9 mouse cellular contexts compared by ENCODE assay signal in genomic region chr9:44602766-44603165, GRCm38 (mm10). TPM values are rescaled to one million over a fixed set of nuclear protein-coding genes. Genes with fewer than 3 reads are reported as not detected.
DNase-seq lines count a peak whose midpoint lies in the region; ATAC-seq and TF ChIP-seq lines count a peak whose summit lies in the region.
"Had no signal": no experiment of that assay in that cellular context is flagged by ENCODE, and none has a peak within 500 bp of the region (broad histone marks: within the 10 kb centered on the region; RNA-seq: fewer than 3 reads in every experiment).

No protein-coding gene starts in this region.

- peak overlapping the region; percentile 19 for H3K4me3 ChIP-seq in cerebellum, adult 2 months (replicated peaks; ENCODE audit: insufficient read depth, low read depth, low read length)
- H3K4me3 ChIP-seq in forebrain, embryonic 15.5 days, result peak overlapping the region; percentile 98; the same call in 1 of the 2 replicates
- H3K4me3 ChIP-seq in liver, embryonic 15.5 days (replicated peaks), result peak overlapping the region; percentile 100

- ATAC-seq in forebrain, embryonic 15.5 days (replicated peaks), result no peak
- ATAC-seq in liver, embryonic 15.5 days (ENCODE audit: insufficient read depth), result no peak

- 0 out of 2 replicates have a peak overlapping the region, but pooled peaks have one; percentile 24 for H3K9ac ChIP-seq in forebrain, embryonic 15.5 days (replicated peaks)
- H3K9ac ChIP-seq in liver, embryonic 15.5 days, result peak overlapping the region; percentile 100; the same call in 1 of the 2 replicates

- WGBS in cerebellum, adult 2 months, result 64% methylated on average over 6 of the region's 6 CpGs
- WGBS in forebrain, embryonic 15.5 days, result 65% methylated on average over 6 of the region's 6 CpGs
- 63% methylated on average over 6 of the region's 6 CpGs for WGBS in liver, embryonic 15.5 days (ENCODE audit: insufficient replicate concordance)

- H3K27me3 ChIP-seq in cerebellum, adult 2 months (ENCODE audit: control insufficient read depth, insufficient read depth, low read length), result no peaks in the 10 kb centered on the region
- no peaks in the 10 kb centered on the region for H3K27me3 ChIP-seq in forebrain, embryonic 15.5 days
- peaks cover 17% of the 10 kb centered on the region for H3K27me3 ChIP-seq in liver, embryonic 15.5 days

- no peak for DNase-seq in cerebellum, adult 2 months
- DNase-seq in cerebellum, postnatal 4 days (ENCODE audit: low spot score in 2 of 2), result no peak
- peak; percentile 25 for DNase-seq in 416B (ENCODE audit: low read depth)
- DNase-seq in adrenal gland, adult 8-10 months, result no peak
- DNase-seq in urinary bladder, adult 18-20 months (ENCODE audit: low spot score in 2 of 2), result no peak
- no peak for DNase-seq in kidney, adult 9 months

- no peak for TF ChIP-seq CTCF in cerebellum, adult 2 months (IDR thresholded peaks at IDR 0.05; ENCODE audit: borderline replicate concordance, insufficient read depth, low read depth, low read length)

- H3K36me3 ChIP-seq in forebrain, embryonic 15.5 days, result peaks cover 6% of the 10 kb centered on the region
- peaks cover 10% of the 10 kb centered on the region for H3K36me3 ChIP-seq in liver, embryonic 15.5 days (replicated peaks)

- no peak overlapping the region for H3K27ac ChIP-seq in cerebellum, adult 2 months (ENCODE audit: insufficient read depth, low read length)
- H3K27ac ChIP-seq in forebrain, embryonic 15.5 days (replicated peaks), result peak overlapping the region; percentile 100
- peak overlapping the region; percentile 97 for H3K27ac ChIP-seq in liver, embryonic 15.5 days (replicated peaks)

- H3K9me3 ChIP-seq in forebrain, embryonic 15.5 days, result no peaks in the 10 kb centered on the region
- no peaks in the 10 kb centered on the region for H3K9me3 ChIP-seq in liver, embryonic 15.5 days (replicated peaks)

- peaks cover 12% of the 10 kb centered on the region; the same call in 1 of the 2 replicates for H3K4me1 ChIP-seq in cerebellum, adult 2 months (ENCODE audit: control insufficient read depth, insufficient read depth, low read length)
- H3K4me1 ChIP-seq in forebrain, embryonic 15.5 days, result peaks cover 38% of the 10 kb centered on the region
- H3K4me1 ChIP-seq in liver, embryonic 15.5 days (replicated peaks), result peaks cover 39% of the 10 kb centered on the region

- peak overlapping the region; percentile 92 for H3K4me2 ChIP-seq in forebrain, embryonic 15.5 days (replicated peaks)
- H3K4me2 ChIP-seq in liver, embryonic 15.5 days, result peak overlapping the region; percentile 87

- TF ChIP-seq POLR2A in cerebellum, adult 2 months (IDR thresholded peaks at IDR 0.05; ENCODE audit: borderline replicate concordance, insufficient read depth, low read length), result no peak

RNA-seq across cellular contexts. Expression of gene Ddx6, which starts 1.9 kb away (rescaled TPM):
- 41.8 TPM in 2 replicates for polyA plus RNA-seq in cerebellum, adult 2 months (2012; rRNA removed)
- polyA plus RNA-seq in forebrain, embryonic 15.5 days (2015; fragmentation: Nextera tagmentation; extraction: Ambion mirVana), result 22.9 and 23.1 TPM in 2 replicates
- 6.1 and 6.6 TPM in 2 replicates for polyA plus RNA-seq in liver, embryonic 15.5 days (2015; fragmentation: Nextera tagmentation; extraction: Ambion mirVana)
- total RNA-seq in adrenal gland, adult 8-10 months (2022), result 100 to 1,000 TPM; 142 to 160 (median 152) TPM

RNA-seq across cellular contexts. Expression of gene Cxcr5, which starts 41.1 kb away (rescaled TPM):
- polyA plus RNA-seq in cerebellum, adult 2 months (2012; rRNA removed), result 0.08 and 0.20 TPM in 2 replicates
- polyA plus RNA-seq in forebrain, embryonic 15.5 days (2015; fragmentation: Nextera tagmentation; extraction: Ambion mirVana), result 0.06 TPM in 1 of 2 replicates, not detected in the other
- 0.13 TPM in 1 of 2 replicates, not detected in the other for polyA plus RNA-seq in liver, embryonic 15.5 days (2015; fragmentation: Nextera tagmentation; extraction: Ambion mirVana)
- total RNA-seq in adrenal gland, adult 8-10 months (2022), result under 1 TPM; 0.13 to 0.32 (median 0.18) TPM
- total RNA-seq: common myeloid progenitor, adult 5-6 weeks had no signal

Comparison
In these comparisons a context has a peak if more than half of its experiments do, and no peak if none do; other contexts are left out.
1. H3K4me3 ChIP-seq: peak in every context shown above with its lines; median percentile 100 in liver, embryonic 15.5 days; 98 in forebrain, embryonic 15.5 days; 19 in cerebellum, adult 2 months.